Mouse (Mus musculus) lung, adult 2 months (tissue): ENCODE data around the gene Fam214a.

Source experiments
- CTCF ChIP-seq: fragments of 200-500 bp; IDR thresholded peaks from 2 replicates; pipeline ENCODE4 v1.5.1; 2011; ENCODE audit warnings: mild to moderate bottlenecking, low read length, control low read depth; ENCODE audit not compliant: insufficient read depth
- POLR2A ChIP-seq: fragments of 200-500 bp; IDR thresholded peaks from 2 replicates; pipeline ENCODE4 v1.6.1; 2011; ENCODE audit warnings: low read depth, mild to moderate bottlenecking, control low read depth, low read length, borderline replicate concordance; ENCODE audit errors: extremely low read depth

DNA sequence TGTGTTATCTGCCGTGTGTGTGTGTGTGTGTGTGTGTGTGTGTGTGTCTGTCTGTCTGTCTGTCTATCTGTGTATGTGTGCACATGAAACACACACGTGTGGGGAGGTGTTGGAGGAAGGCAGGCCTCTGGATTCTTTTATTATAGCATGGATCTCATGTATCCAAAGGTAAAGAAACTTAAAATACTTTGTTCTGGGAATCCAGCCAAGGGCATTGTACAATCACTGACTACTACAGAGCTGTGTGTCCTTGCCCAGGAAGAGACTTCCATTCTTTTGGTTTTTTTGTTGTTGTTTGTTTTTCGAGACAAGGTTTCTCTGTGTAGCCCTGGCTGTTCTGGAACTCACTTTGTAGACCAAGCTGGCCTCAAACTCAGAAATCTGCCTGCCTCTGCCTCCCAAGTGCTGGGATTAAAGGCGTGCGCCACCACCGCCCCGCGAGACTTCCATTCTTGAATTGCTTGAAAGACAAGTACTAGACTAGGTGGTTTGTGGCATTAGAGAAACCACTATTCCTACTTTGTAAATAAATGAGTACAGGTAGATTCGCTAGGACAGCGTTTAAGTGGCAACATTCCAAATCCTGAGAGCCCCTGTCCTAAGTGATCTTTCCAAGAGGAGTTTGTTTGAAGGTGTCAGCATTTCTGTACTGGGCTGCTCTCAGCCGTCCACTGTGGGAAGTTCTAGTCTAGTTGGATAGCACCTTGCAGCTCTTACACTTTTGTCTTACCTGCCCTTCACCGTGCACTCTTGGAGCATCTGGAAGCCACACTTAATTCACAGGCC lies 18.7 kb downstream of the Fam214a start:
- TF ChIP-seq POLR2A (no peak), CTCF (no peak)
